Mouse (Mus musculus): ENCODE results near the gene Usp6nl.

The Usp6nl gene

DNA sequence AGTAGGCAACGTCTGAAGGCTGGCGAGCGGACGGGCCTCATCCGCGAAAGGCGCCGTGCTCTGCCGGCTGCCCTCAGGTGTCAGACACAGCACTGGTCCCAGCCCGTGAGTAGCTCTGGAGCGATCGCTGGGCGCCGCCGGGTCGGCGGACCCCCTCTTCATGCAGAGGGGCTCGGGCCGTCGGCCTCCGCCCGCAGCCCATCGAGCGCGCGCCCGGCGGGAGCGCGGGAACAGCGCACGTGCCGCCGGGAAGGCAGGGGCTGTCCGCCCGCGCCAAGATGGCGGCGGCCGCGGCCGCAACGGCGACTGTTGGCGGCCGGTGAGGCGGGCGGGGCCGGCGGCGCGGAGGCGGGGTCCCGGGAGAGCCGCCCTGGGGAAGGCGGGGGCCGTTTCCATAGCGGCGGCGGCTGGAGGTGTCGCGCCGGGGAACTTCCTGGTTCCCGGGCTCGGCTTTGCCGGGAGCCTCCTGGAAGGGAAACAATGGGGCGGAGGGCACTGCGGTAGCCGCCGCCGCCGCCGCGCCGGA lies at the start of gene Usp6nl:
Usp6nl (plus strand) TSS at position 292 of the 526 bp plus-strand sequence.
- DNase-seq, result peak; percentile 84

DNA sequence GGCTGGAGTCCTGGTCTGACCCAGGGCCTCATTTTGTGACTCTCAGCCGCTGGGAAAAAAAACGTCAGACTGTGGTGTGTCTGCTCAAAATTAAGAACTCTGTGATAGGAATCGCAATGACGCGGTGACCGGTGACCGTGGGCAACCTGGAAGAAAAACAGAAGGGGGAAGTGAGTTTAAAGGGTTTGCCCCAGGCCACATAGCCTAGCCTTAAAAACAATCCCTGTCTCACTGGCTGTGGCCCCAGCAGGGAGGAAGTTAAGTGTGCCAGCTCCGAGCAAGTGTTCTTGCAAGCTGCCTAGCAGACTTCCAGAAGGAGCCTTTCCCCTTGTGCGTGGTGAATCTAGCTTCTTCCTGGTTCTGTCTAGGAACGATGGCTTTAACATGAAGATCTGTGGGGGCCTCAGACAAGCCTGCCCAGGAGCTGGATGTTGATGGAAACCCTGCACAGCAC lies 49.0 kb upstream of the Usp6nl start:
- no peak for DNase-seq

DNA sequence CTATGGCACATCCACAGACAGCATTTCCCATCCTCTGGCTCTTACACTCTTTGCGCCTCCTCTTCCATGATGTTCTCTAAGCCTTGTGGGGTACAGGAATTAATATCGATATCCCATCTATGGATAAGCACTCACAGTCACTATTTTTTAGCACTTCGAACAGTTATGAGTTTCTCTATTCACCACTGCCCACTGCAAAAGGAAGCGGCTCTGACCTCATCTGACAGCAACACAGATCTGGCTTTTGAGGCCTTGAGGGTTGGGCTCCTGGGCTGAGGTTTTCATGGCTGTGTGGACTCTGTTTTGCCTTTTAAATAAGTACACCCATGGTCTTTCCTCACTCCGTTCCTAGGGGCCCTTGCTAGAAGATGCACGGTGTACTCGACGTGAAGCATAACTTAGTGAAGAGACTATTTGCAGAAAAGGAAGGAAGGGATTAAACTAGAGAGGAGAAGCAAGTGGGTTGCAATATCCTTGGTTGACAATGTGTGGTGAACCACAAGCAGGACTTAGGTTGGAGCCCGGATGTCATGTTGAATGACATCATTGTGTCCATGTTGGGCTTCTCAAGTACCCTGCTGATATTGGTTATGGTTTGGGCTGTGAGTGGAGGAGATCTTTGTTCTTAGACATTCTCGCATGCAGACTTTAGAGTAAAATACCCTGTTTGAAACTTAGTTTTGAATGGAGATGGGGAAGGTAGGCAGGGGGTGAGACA lies 43.5 kb upstream of the Usp6nl start:
- DNase-seq, result no peak

DNA sequence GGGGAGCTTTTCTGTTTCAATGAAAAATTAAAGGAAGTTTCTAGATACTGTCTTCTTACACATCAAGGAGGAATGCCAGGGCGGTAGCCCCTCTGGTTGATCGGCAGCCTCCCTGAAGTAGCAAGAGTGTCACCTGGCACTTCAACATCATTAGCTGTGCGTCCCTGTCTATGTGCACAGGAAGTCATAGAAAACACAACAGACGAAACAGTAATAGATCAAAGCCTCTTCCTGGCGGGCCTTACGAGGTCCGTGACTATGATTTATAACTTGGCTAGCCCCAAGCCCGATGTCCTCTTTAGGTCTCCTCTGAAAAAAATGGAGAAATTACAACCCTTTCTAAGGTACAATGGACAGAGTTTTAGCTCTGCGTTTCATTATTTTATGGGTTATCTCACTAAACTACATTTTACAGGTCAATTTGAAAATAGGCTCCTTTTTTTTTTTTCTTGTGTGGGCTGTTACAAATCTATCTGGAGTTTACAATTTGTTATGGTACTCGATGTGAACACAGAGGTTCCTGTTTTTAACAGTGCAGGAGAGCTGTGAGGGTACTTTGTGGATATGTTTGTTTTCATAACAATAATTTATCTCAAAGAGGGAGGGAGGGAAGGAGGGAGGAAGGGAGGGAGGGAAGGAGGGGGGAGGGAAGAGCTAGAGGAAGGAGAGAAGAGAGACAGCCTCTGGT lies 42.7 kb upstream of the Usp6nl start:
- DNase-seq, result no peak

DNA sequence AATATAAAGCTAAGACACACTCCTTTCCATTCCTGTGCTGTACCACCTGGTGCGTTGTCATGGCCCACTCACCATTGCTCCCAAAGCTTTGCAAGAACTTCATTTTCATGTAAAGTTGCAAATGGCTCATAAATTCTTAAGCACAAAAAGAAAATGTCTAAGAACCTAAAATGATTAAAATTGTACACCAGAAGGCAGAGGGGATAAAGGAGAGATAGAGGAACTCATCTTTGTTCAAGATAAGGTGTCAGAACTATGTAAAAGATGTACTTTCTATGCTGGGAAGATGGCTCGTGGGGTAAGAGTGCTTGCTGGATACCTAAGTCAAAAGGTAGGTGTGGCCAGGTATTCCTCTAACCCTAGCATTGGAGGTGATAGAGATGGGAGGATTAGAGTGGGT lies 38.9 kb upstream of the Usp6nl start:
- DNase-seq, result no peak

DNA sequence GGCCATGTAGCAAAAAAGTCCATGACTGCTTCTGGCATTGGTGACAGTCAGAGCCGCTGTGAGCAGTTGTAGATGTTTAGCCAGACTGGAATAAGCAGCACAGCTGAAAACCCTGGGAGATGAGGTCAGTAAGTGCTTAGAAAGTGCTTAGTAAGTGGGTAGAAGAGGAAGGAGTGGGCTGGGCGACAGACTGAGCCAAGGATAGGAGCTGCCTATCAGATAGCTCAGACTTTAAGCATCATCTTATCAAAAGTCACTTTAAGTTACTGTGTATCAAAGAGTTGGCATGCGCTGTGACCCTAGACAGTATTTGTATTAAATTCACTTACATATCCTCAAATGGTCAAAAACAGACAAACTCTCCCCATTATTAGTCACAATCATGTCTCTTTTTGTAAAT lies 37.7 kb upstream of the Usp6nl start:
- DNase-seq, result no peak

DNA sequence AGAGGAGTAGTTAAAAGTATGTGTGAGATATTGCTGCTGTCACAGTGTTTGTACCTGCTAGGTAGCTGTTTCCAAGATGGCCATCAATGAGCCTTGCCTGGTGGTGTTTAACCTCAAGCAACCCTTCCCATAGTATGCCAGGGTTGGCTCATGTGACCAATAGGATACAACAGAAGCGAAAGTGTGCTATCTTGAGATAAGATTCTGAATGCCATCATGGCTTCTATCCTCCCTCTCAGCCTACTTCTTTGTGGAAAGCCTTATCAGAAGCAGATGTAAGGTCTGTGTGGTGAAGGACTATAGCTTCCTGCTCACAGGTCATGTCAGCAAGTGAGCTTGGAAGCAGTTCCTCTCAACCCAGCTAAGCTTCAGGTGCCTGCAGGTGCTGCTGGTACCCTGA lies 36.7 kb upstream of the Usp6nl start:
- DNase-seq, result no peak

DNA sequence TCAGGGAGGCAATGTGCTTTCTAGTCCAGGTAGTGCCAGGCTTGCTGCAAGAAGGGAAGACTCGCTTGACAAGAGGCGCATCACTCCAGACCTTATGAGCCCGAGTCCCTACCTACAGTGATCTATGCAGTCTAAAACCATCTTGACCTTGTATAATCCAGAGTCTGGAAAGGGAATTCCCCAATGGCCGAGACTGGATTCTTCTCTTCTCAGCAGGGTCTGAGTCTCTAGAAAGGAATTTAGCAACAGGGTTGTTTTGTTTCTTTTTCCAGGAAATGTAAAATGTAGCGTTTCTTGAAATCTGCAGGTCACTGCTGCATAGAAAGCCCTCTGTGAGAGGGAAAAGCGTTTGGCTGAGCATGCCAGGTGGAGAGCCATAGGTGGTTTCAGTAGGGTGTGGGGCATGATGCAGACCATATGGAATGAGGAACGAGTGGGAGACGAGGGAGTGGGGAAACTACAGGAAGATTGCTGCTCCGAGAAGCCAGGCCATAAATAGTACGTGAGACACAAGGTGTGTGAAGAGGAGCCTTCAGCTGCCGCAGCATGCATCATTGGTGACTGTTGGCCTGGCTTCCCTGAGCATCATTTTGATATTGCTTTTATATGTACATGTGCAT lies 28.5 kb upstream of the Usp6nl start:
- DNase-seq, result peak; percentile 25

DNA sequence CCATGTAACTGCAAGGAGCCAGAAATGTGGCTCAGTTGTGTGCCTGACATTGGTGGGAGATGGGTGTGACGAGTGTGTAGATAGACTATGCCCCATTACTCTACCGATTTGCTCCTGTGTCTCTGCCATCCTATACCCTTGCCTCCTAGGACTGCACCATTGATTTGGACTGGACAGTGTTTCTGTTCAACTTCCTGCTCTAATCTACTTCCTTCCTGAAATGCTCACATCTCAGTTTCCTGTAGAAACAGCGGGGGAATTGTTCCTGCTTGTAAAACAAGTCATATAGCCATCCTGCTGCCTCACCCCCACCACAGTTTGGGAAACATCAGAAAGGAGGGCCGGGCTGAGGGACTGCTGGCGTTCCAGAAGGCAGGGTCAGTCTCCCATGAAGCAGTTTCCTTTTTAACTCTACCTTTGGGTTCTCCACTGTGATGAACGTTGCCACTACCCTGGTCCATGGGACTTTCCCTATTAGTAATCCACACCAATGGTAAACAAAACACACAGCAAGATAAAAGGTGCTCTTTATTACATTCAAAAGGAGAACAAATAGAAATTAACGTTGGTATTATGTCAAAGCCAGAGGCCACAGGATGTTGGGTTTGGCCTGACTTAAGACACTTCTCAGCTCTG lies 27.4 kb upstream of the Usp6nl start:
- no peak for DNase-seq

DNA sequence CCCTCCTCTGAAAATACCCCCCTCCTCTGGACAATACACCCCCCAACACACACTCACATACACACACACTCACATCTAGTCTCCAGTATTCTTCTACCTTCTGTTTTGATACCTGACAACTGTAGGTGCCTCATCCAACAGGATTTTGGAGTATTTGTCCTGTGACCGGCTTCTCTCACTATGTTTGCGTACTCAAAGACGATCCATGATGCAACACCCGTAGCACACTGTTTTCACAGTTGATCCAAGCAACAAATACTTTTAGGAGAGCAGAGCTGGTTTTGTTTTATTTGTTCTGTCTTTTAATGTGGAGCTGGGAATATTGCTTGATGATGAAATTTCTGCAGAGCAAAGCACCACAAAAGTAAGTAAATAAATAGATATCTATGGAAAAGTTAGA lies 17.7 kb upstream of the Usp6nl start:
- no peak for DNase-seq

DNA sequence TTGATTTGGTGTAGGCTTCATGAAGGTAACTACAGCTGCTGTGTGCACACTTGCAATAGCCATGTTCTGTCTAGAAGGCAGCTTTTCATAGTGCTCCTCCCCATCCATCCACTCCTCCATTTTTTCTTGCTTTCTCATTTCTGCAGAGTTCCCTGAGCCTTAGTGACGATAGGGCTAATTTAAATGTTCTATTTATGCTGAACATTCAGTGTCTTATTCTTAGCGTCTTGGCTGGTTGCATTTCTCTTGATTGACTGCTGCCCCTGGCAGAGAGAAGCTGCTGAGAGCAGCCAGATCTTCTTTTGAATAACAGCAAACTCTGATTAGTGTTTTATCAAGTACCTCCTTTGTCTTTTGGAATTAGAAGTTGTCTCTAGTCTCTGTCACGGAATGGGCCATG lies 15.6 kb upstream of the Usp6nl start:
- no peak for DNase-seq

DNA sequence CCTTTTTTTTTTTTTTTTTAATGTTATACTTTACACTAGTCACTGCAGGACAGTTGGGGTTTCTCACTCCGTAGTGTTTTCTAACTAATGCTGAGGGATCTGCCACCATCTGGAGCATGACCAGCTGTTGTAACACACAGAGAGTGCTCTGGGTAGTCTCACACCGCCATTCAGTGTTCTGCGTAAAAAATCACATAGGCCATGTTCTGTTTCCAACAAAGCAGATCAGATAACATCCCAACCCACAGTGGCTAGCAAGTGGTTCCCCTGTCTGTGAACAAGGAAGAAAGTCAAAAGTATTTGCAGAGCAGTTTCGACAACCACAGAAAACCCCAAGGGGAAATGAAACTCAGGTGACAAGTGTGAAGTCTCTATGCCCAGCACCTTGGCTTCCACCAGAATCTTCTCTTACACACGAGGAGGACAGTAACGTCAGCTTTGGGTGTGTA lies 13.1 kb upstream of the Usp6nl start:
- DNase-seq, result no peak

DNA sequence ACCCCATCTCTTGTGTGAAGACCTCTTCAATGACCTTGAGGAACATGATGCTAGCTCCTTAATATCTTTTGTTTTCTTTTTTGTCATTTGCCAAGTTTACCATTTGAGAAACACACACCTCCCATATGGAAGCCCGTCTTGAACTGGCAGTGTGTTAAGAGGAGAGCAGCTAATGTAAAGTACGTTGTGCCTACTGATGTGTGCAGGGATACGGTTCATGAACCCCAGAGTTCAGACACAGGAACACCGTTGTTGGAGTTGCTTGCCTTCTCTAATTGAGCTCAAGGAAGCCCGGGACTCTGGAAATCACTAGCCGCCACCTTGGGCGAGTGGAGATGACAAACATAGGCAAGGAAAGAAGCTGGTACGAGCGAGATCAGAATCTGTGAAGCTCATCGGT lies 9.7 kb upstream of the Usp6nl start:
- DNase-seq, result no peak

DNA sequence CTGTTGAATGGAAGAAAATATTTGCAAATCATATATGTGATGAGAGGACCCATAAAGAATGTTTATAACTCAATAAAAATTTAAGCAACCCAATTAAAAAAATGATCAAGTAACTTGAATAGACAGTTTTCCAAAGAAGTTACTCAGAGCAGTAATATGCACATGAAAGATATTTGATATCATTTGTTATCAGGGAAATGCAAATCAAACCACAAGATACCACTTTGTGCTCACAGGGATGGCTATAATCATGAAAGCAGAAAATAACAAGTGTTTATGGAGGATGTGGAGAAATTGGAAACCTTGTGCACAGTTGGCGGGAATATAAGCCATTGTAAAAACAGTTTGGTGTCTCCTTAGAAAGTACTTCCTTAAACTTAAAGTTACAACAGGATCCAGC lies 8.7 kb upstream of the Usp6nl start:
- DNase-seq, result no peak

DNA sequence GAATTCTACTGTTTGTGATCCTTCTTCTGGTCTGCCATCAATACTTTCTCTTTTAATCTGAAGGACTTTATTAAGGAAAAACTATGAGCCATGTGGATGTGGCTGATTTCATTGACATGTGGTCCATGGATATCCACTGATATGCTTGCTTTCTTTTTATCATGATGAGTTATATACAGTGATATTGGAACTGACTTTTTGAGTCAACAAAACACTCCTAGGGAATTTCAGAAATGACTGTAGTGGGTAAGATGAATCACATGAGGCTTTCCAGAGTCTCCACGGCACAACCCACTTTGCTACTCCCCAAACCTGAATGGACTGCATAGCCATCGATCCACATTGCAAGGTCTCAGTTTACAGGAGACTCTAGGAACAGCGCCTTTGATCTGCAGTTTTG lies 2.3 kb upstream of the Usp6nl start:
- no peak for DNase-seq

DNA sequence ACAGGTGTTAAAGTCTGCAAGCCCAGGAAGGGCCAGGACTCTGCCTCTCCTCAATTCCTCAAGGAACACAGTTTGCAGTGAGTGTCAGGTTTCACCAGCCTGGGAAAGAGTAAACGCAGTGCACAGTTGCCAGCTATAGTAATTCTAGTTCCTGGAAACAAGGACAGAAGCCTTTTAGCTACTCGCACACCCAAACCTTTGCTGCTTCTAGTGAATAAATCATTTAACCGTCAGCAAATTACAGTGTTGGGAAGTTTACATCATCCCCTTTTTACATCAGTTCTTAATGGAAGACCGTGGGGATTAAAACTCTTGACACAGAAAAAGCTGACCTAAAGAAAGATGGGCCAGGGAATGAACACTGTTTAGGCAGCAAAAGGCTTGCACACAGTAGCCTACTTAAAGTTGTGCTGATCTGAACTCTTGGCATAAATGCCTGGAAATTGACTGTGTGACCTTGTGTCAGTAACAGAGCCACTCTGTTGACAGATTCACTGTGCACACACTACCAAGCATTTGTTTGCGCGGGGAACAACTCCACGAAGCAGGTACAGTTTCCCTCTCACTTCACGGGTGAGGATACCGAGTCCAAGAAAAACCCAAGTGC lies 595 bp upstream of the Usp6nl start:
- DNase-seq, result peak; percentile 27

DNA sequence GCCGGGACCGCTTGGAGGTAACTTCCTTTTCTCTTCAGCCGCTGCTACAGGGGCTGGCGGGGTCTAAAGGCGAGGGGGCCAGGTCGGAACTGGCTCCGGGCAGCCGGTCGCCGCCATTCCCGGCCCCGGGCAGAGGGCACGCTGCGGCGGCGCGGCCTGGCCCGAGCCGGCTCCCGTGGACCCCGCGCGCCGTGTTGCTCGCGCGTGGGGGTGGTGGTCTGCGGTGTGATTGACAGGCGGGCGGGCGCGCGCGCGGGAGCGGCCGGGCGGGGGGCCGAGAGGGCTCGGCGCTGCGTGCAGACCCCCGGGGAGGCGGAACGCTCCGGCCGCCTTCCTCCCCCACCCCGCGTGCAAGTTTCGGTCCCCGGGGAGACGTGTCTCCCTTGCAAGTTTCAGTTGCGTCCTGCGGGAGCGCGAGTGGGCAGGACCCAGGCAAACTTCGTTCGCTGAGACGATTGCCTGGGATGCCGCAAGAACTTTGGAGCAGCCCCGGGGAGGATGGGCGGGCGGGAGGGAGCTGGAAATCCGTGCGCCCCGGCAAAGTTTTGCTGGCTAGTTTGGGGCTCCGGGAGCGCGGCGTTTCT lies 563 bp downstream of the Usp6nl start:
- peak; percentile 61 for DNase-seq

DNA sequence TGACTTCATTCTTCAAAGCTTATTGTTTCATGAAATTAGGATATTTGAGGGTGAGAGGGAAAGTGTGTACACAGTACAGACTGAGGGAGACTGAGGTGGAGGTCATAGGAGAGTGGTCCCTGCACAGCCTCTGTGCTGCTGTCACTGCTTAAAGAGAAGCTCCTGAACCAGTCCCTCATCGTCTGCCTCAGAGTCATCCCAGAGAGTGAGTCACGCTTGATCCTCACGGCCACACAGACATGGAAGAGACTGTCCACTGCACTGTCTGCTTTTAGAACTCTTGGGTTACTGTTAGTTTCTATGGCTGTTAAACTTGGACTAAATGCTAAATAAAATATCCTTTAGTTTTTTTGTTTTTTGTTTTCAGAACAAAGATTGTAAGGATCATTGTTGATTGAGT lies 3.2 kb downstream of the Usp6nl start:
- DNase-seq, result no peak

DNA sequence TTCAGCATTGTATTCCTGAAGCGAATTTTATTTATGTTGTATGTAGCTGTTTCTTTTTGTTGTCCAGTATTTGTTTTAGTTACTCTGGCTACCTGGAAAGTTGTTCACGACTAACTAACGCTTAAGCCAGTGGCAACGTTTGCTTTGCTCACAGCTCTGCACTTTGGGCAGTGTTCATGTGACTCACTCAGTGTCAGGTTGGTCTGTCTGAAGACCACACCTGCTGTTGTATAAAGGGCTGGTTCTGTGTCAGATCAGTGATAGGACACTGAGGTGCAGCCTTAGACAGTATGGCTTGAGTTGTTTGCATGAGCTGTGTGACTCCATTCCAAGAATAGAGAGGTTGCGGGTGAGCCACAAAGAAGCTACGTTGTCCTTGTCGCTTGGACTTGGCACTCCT lies 6.5 kb downstream of the Usp6nl start:
- no peak for DNase-seq

DNA sequence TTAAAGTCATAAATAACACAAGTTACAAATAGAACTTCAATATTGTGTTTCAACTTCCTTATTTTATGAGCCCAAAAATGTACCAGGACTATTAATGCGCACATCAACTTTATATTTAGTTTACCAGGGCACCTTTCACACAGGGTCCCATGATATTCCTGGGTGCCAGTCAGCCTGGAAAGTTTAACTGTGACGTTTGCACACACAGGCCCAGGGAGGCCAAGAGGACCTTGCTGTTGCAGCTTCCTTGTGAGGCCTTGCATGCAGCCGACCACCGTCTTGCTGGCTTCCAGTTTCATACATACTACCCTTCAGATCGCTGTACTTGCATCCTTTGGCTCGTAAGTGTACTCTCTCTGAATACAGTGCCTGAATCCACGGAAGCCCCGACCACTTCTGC lies 8.3 kb downstream of the Usp6nl start:
- no peak for DNase-seq

DNA sequence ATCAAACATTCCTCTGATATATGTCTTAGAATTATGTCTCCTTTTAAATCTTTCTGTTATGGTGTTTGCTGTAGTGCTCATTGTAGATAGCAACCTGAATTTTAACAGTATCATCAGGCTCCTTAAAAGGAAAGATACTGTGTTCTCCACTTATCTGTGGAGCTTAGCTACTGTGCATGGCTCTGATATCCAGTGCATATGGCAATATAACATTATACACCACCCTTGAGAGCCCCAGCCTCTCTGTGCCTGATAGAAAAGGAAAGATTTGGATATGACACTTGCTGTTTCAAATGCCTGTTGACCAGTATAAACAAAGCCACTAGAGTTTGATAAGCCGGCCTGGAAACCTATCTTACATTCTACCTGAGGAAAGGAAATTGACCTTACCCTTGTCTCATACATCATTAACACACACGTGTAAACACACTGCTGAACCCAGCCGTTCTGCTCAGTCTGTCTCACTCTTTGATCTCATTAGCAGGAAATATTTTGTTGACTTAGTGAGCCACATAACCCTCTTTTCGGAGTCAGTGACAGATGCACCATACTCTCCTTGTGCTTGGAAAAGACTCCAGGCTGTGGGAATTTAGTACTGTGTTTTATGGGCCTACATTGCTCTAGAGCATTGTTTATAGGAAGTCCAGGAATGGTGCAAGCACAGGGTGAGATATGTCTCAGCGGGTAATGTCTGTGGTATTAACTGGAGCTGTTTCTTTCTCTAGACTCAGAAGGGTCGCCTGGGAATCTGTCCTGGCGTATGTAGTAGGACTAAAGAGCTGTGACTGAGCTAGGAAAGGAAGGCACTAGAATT lies 9.1 kb downstream of the Usp6nl start:
- DNase-seq, result no peak

DNA sequence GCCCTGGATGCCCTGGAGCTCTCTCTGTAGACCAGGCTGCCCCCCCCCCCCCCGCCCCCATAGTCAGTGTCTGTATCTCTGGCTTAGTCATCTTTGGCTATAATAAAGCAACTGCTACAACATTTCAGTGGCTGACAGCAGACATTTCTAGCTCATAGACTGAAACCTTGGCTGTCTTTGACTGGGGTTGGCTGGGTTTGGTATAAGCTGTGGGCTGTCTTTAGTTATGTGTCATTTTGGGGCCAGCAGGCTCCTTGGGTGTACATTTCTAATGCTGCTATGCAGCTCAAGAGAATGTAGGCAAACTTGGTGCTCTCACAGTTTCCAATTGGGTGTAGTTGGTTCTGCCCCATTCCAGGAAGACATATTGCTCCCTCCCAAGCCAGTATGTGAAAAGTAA lies 11.1 kb downstream of the Usp6nl start:
- no peak for DNase-seq
